In the genomic region with DNA sequence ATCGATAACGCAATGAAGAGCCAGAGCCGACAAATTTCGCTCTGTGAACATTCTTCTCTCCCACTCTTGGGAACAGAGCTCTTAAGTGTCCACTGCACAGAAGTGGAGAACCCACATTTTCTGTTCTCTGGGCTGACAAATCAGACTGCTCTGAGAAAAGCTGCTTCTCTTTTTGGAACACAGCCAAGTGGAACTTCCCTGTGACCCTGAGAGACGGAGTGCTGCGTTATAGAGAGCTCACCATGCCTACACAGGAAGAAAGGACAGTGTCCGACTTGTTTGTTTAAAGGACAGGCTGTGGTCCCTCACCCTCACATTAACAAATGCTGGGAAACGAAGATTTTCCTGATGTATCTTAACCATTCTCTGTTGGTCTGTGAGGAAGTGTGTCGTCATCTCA, we compare ENCODE assay signal across 14 mouse cellular contexts. TPM values are rescaled to one million over a fixed set of nuclear protein-coding genes. Genes with fewer than 3 reads are reported as not detected.
DNase-seq lines count a peak whose midpoint lies in the region; ATAC-seq and TF ChIP-seq lines count a peak whose summit lies in the region.
"Had no signal": no experiment of that assay in that cellular context is flagged by ENCODE, and none has a peak within 500 bp of the region (broad histone marks: within the 10 kb centered on the region; RNA-seq: fewer than 3 reads in every experiment).

No protein-coding gene starts in this region.

- WGBS in hindbrain, embryonic 16.5 days: 55% methylated on average over 9 of the region's 9 CpGs
- WGBS in hindbrain, embryonic 12.5 days: 65% methylated on average over 9 of the region's 9 CpGs
- WGBS in midbrain, embryonic 14.5 days: 68% methylated on average over 9 of the region's 9 CpGs
- WGBS in midbrain, embryonic 16.5 days: 56% methylated on average over 9 of the region's 9 CpGs
- 29% methylated on average over 9 of the region's 9 CpGs for WGBS in stomach, postnatal 0 days

- no peak overlapping the region for H3K9ac ChIP-seq in hindbrain, embryonic 16.5 days (ENCODE audit: low read depth, low read length)
- H3K9ac ChIP-seq in hindbrain, embryonic 12.5 days: no peak overlapping the region
- H3K9ac ChIP-seq in midbrain, embryonic 14.5 days (replicated peaks; ENCODE audit: low read length): no peak overlapping the region
- no peak overlapping the region for H3K9ac ChIP-seq in midbrain, embryonic 16.5 days (ENCODE audit: low read depth, low read length)
- no peak overlapping the region for H3K9ac ChIP-seq in stomach, postnatal 0 days (ENCODE audit: low read length)
- H3K9ac ChIP-seq: forebrain, embryonic 13.5 days; liver, embryonic 13.5 days; neural tube, embryonic 15.5 days had no signal

- no peak for TF ChIP-seq CTCF in stomach, postnatal 0 days (IDR thresholded peaks at IDR 0.05; ENCODE audit: low read depth)

- no peaks in the 10 kb centered on the region for H3K9me3 ChIP-seq in hindbrain, embryonic 16.5 days (ENCODE audit: control insufficient read depth, low read length)
- H3K9me3 ChIP-seq in hindbrain, embryonic 12.5 days (replicated peaks): no peaks in the 10 kb centered on the region
- H3K9me3 ChIP-seq in midbrain, embryonic 14.5 days (ENCODE audit: control insufficient read depth, low read length): no peaks in the 10 kb centered on the region
- H3K9me3 ChIP-seq in midbrain, embryonic 16.5 days (replicated peaks; ENCODE audit: control insufficient read depth, low read length, poor library complexity, severe bottlenecking): no peaks in the 10 kb centered on the region
- H3K9me3 ChIP-seq in stomach, postnatal 0 days (ENCODE audit: control insufficient read depth, low read length): no peaks in the 10 kb centered on the region
- H3K9me3 ChIP-seq: forebrain, embryonic 13.5 days; liver, embryonic 13.5 days; neural tube, embryonic 15.5 days had no signal

- H3K27me3 ChIP-seq in hindbrain, embryonic 16.5 days (replicated peaks; ENCODE audit: control insufficient read depth, insufficient read depth, low read length): no peaks in the 10 kb centered on the region
- H3K27me3 ChIP-seq in hindbrain, embryonic 12.5 days: no peaks in the 10 kb centered on the region
- H3K27me3 ChIP-seq in midbrain, embryonic 14.5 days (ENCODE audit: control insufficient read depth, insufficient read depth, low read length): no peaks in the 10 kb centered on the region
- no peaks in the 10 kb centered on the region for H3K27me3 ChIP-seq in midbrain, embryonic 16.5 days (ENCODE audit: control insufficient read depth, insufficient read depth, low read depth, low read length)
- H3K27me3 ChIP-seq in stomach, postnatal 0 days (ENCODE audit: control insufficient read depth, insufficient read depth, low read length): no peaks in the 10 kb centered on the region
- H3K27me3 ChIP-seq: forebrain, embryonic 13.5 days; liver, embryonic 13.5 days; neural tube, embryonic 15.5 days had no signal

- no peak overlapping the region for H3K4me3 ChIP-seq in hindbrain, embryonic 16.5 days (ENCODE audit: low read length)
- no peak overlapping the region for H3K4me3 ChIP-seq in hindbrain, embryonic 12.5 days
- H3K4me3 ChIP-seq in midbrain, embryonic 14.5 days (replicated peaks; ENCODE audit: low read depth, low read length): no peak overlapping the region
- H3K4me3 ChIP-seq in midbrain, embryonic 16.5 days (ENCODE audit: low read depth, low read length): no peak overlapping the region
- H3K4me3 ChIP-seq in stomach, postnatal 0 days (ENCODE audit: low read depth, low read length): no peak overlapping the region
- H3K4me3 ChIP-seq: forebrain, embryonic 13.5 days; liver, embryonic 13.5 days; neural tube, embryonic 15.5 days had no signal

- no peak overlapping the region for H3K27ac ChIP-seq in hindbrain, embryonic 16.5 days (ENCODE audit: low read depth, low read length)
- no peak overlapping the region for H3K27ac ChIP-seq in hindbrain, embryonic 12.5 days
- H3K27ac ChIP-seq in midbrain, embryonic 14.5 days (replicated peaks; ENCODE audit: low read depth, low read length): no peak overlapping the region
- no peak overlapping the region for H3K27ac ChIP-seq in midbrain, embryonic 16.5 days (ENCODE audit: low read length)
- H3K27ac ChIP-seq in stomach, postnatal 0 days (replicated peaks): no peak overlapping the region
- H3K27ac ChIP-seq: forebrain, embryonic 13.5 days; liver, embryonic 13.5 days; neural tube, embryonic 15.5 days had no signal

- DNase-seq in midbrain, embryonic 14.5 days: peak; percentile 36
- no peak for DNase-seq in stomach, postnatal 0 days (ENCODE audit: low spot score)
- no peak for DNase-seq in cerebellum, postnatal 4 days (ENCODE audit: low spot score in 2 of 2)
- DNase-seq: cerebellum, adult 2 months; kidney, adult 18-20 months; kidney, postnatal 36 days; left cerebral cortex, postnatal 4 days; liver, embryonic 13.5 days had no signal

- no peaks in the 10 kb centered on the region for H3K4me1 ChIP-seq in hindbrain, embryonic 16.5 days (ENCODE audit: control insufficient read depth, insufficient read depth, low read depth, low read length)
- H3K4me1 ChIP-seq in hindbrain, embryonic 12.5 days: peaks cover 3% of the 10 kb centered on the region; the same call in 1 of the 2 replicates
- no peaks in the 10 kb centered on the region for H3K4me1 ChIP-seq in midbrain, embryonic 14.5 days (ENCODE audit: control insufficient read depth, insufficient read depth, low read length)
- H3K4me1 ChIP-seq in midbrain, embryonic 16.5 days (ENCODE audit: control insufficient read depth, insufficient read depth, low read length): no peaks in the 10 kb centered on the region
- H3K4me1 ChIP-seq in stomach, postnatal 0 days (replicated peaks; ENCODE audit: control insufficient read depth, insufficient read depth): no peaks in the 10 kb centered on the region
- H3K4me1 ChIP-seq: forebrain, embryonic 13.5 days; neural tube, embryonic 15.5 days had no signal

- TF ChIP-seq EP300 in stomach, postnatal 0 days (optimal IDR thresholded peaks at IDR 0.05): no peak

- H3K4me2 ChIP-seq in hindbrain, embryonic 16.5 days (ENCODE audit: low read length): no peak overlapping the region; the same call in 1 of the 2 replicates
- no peak overlapping the region for H3K4me2 ChIP-seq in hindbrain, embryonic 12.5 days (replicated peaks)
- H3K4me2 ChIP-seq in midbrain, embryonic 14.5 days (ENCODE audit: low read length): no peak overlapping the region
- H3K4me2 ChIP-seq in midbrain, embryonic 16.5 days (ENCODE audit: low read length): no peak overlapping the region
- H3K4me2 ChIP-seq in stomach, postnatal 0 days (replicated peaks; ENCODE audit: low read depth): peak overlapping the region; percentile 25; the same call in 1 of the 2 replicates
- H3K4me2 ChIP-seq: forebrain, embryonic 13.5 days; liver, embryonic 13.5 days; neural tube, embryonic 15.5 days had no signal

- 0 out of 2 replicates have a peak, but pooled peaks have one; percentile 40 for ATAC-seq in hindbrain, embryonic 16.5 days
- no peak for ATAC-seq in hindbrain, embryonic 12.5 days (ENCODE audit: low FRiP score)
- no peak for ATAC-seq in midbrain, embryonic 14.5 days (ENCODE audit: low FRiP score, low TSS enrichment)
- no peak for ATAC-seq in midbrain, embryonic 16.5 days
- 0 out of 2 replicates have a peak, but pooled peaks have one; percentile 27 for ATAC-seq in granulocyte monocyte progenitor cell, adult 5-6 weeks (replicated peaks; ENCODE audit: poor library complexity, severe bottlenecking)
- ATAC-seq in stomach, postnatal 0 days (ENCODE audit: low FRiP score, low TSS enrichment): no peak
- ATAC-seq: forebrain, embryonic 13.5 days had no signal

- H3K36me3 ChIP-seq in hindbrain, embryonic 16.5 days (ENCODE audit: control insufficient read depth, insufficient read depth, low read length): no peaks in the 10 kb centered on the region
- H3K36me3 ChIP-seq in hindbrain, embryonic 12.5 days: no peaks in the 10 kb centered on the region
- no peaks in the 10 kb centered on the region for H3K36me3 ChIP-seq in midbrain, embryonic 14.5 days (ENCODE audit: control insufficient read depth, insufficient read depth, low read length)
- H3K36me3 ChIP-seq in midbrain, embryonic 16.5 days (ENCODE audit: control insufficient read depth, insufficient read depth, low read length): no peaks in the 10 kb centered on the region
- H3K36me3 ChIP-seq in stomach, postnatal 0 days (ENCODE audit: control insufficient read depth, insufficient read depth, low read length): no peaks in the 10 kb centered on the region
- H3K36me3 ChIP-seq: liver, embryonic 13.5 days; neural tube, embryonic 15.5 days had no signal

RNA-seq across cellular contexts. Expression of gene Akap6, which starts 11.8 kb away (rescaled TPM):
- 22.9 and 23.9 TPM in 2 replicates for polyA plus RNA-seq in hindbrain, embryonic 16.5 days (2015; fragmentation: Nextera tagmentation; extraction: Ambion mirVana)
- 33.1 and 34.2 TPM in 2 replicates for polyA plus RNA-seq in hindbrain, embryonic 12.5 days (2016; fragmentation: Nextera tagmentation; extraction: Ambion mirVana)
- 27.2 and 35.2 TPM in 2 replicates for polyA plus RNA-seq in midbrain, embryonic 14.5 days (2014; fragmentation: Nextera tagmentation; extraction: Ambion mirVana)
- 23.6 and 26.1 TPM in 2 replicates for polyA plus RNA-seq in midbrain, embryonic 16.5 days (2015; fragmentation: Nextera tagmentation; extraction: Ambion mirVana)
- not detected in 2 replicates for total RNA-seq in granulocyte monocyte progenitor cell, adult 5-6 weeks (2014; fragmentation: Nextera tagmentation)
- 0.21 TPM in 1 of 2 replicates, not detected in the other for total RNA-seq in granulocyte monocyte progenitor cell, adult 5-6 weeks (2017)
- polyA plus RNA-seq in stomach, postnatal 0 days (2015; fragmentation: Nextera tagmentation; extraction: Ambion mirVana): 0.65 and 0.76 TPM in 2 replicates

Comparison
In these comparisons a context has a peak if more than half of its experiments do, and no peak if none do; other contexts are left out.
1. ATAC-seq: peak in hindbrain, embryonic 16.5 days (single experiment) and granulocyte monocyte progenitor cell, adult 5-6 weeks (single experiment); none in hindbrain, embryonic 12.5 days (single experiment), midbrain, embryonic 14.5 days (single experiment), midbrain, embryonic 16.5 days (single experiment) and stomach, postnatal 0 days (single experiment).
2. RNA of gene Akap6, which starts 11.8 kb away (polyA plus RNA-seq): 27.2 to 35.2 TPM in midbrain, embryonic 14.5 days, 33.1 to 34.2 TPM in hindbrain, embryonic 12.5 days, 22.9 to 23.9 TPM in hindbrain, embryonic 16.5 days and 23.6 to 26.1 TPM in midbrain, embryonic 16.5 days; 0.65 to 0.76 TPM in stomach, postnatal 0 days; every median in the first group is over 10 times any median in the second.